Mouse (Mus musculus) activated CD4-positive, CD25-positive, alpha-beta regulatory T cell (primary cell): ENCODE measurements around the gene Tacstd2. TPM values are rescaled to one million over a fixed set of nuclear protein-coding genes. Genes with fewer than 3 reads are reported as not detected.

Experiments used
- polyA plus RNA-seq, 2 experiments: library from polyadenylated mRNA; unstranded; fragments of 100-300 nt; shearing (Covaris generic); gene quantifications; one replicate each; pipeline ENCODE4 v1.2.1; 2017

Tacstd2 gene
- under 1 TPM in 1 of 2 experiments, not detected in 1; 0.10 TPM for polyA plus RNA-seq

DNA sequence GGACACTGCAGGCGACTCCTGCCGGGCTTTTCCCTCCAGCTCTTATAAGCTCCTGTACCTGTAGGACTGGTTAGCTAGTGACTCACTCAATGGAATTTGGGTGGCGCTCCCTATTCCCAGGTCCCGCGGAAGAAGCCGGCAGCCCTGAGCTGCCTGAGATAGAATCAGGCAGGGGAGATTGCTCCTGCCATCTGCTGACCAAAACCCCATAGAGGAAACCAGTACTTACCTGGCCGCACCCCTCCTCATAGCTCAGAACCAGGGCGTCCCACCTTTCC lies at the start of gene Tacstd2:
Gene Tacstd2 (minus strand): TSS at position 20 of the 278 bp plus-strand sequence.

DNA sequence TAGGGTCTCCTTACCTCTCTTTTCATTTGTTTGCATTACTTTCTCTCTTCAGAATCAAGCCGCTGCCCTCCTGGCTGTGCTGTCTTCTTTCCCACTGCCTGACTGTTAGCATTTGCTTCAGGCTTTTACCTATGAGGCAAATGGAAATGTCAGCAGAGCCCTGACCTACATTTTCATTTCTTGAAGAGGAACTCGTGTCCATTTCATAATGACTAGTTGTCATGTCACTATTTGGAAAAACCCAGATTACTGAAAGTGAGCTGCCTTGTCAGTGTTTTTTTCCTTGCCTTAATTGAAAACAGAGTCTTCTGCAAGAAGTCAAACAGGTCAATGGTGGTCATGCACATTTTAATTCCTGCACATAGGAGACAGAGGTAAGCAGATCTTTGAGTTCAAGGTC lies 43.8 kb downstream of the Tacstd2 start, which contains the start of gene Il23r:
Gene Il23r (minus strand): TSS at position 101 of the 400 bp plus-strand sequence.

Other genes with a start within 250 kb of the Tacstd2 start
- 1 to 10 TPM in 1 of 2 experiments, under 1 TPM in 1; 0.86 to 1.4 TPM for gene Il12rb2, start 159.6 kb downstream of the Tacstd2 start, polyA plus RNA-seq
- gene Il23r, start 43.9 kb downstream of the Tacstd2 start, polyA plus RNA-seq, result under 1 TPM in 1 of 2 experiments, not detected in 1; 0.27 TPM